Mouse (Mus musculus): ENCODE results near the gene Slc38a2.

Slc38a2 gene

DNA sequence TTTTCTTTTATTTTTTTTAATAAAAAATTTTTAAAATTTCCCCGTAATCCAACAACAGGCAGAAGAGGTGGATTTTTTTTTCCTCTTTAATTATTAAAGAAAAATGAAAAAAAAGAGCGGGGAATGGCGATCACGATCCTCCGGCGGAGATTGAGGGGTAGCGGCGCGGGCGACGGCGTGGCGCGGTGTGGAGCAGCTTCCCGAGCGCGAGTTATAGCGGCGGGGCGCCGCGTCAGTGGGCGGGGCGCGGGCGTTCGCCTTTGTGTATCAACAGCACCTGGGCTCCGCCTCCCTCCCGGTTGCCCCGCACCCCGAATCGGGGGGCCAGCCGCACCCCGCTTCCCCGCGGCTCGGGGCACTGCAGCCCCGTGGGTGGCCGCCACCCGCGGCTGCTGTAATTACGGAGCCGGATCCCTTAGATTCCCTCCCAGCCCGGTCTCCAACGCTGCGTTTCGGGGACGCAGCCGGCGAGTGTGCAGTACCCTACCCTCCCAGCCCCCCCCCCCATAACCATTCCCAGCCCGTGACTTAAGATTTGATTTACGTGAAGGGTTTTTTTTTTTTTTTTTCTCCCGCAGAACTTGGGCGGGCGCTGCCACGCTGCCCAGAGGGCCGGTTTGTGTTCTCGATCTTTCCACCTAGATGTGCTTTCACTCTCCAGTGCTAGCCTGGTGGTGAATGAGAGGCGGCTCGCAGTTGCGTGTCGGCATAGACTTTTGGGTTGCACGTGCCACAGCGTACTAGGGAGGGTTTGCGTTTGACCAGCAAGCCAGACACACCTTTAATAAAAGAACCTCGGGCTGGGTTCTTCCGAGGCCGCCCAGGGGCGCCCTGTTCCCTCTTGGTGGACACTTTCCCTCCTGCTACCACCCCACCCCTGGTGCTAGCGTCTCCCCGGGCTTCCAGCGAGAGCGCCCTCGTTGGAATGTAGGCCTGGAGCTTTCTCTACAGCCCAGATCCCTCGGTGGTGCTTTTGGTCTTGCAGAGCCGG lies at the start of gene Slc38a2:
Gene Slc38a2, minus strand, starts transcription at position 210 of the 991 bp plus-strand sequence.
- DNase-seq (ENCODE audit: low spot score), result peak; percentile 86

DNA sequence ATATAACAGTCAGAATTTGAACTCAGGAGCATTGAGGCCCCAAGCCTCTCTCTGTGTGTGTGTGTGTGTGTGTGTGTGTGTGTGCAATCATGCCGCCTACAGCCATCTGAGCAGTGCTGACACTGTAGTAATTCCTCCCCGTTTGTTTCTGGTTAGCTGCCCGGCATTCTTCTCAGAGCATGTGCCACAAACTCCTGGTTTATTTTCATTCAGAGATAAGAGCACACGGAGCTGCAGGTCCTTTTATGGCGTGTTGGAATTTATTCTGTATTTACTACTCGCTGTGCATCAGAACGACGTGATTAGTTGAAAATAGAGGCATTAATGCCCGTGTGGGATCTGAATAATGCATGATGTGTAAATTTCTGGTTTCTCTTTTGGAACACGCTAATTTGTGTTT lies 49.6 kb upstream of the Slc38a2 start:
- no peak for DNase-seq (ENCODE audit: low spot score)

DNA sequence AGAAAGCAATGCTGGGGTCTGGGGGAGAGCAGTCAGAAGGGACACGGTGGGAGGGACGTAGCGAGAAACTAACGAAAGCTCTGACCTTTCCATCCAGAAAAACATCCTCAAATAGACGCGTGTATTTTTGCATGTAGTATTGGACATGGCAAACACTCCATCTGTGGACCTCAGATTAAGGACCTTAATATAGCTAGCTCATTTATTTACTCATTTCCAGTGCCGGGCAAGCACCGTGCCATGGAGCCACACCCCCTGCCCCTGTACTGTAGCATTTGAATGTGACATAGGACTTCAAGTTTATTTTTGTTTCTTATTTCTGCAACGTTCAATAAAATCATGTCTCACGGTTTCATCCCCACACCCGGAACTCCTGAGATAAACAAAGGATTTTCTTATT lies 48.0 kb upstream of the Slc38a2 start:
- DNase-seq (ENCODE audit: low spot score), result no peak

DNA sequence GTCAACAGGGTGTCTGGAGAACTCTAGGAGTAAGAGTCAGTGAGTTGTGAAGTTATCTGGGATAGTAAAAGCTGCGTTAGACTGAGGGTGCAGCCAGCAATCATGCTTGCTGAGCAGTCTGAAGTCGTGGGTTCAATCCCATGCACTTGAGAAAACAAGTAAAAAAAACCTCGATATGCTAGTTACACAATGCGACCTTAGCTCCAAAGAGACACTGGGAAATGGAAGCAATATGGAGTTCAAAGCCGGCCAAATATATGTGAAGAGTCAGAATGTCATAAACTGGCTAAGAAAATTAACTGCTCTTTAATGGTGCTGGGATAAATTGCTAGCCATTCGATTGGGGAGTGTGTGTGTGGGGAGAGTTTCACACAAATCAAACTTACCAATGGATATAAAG lies 47.5 kb upstream of the Slc38a2 start:
- no peak for DNase-seq (ENCODE audit: low spot score)

GRCm38 (mm10) chr15:96745299-96745698 lies 45.8 kb upstream of the Slc38a2 start:
- no peak for DNase-seq (ENCODE audit: low spot score)

- no peak for DNase-seq (ENCODE audit: low spot score)
These were observed 45.4 kb upstream of the Slc38a2 start for GRCm38 (mm10) chr15:96744882-96745296.

DNA sequence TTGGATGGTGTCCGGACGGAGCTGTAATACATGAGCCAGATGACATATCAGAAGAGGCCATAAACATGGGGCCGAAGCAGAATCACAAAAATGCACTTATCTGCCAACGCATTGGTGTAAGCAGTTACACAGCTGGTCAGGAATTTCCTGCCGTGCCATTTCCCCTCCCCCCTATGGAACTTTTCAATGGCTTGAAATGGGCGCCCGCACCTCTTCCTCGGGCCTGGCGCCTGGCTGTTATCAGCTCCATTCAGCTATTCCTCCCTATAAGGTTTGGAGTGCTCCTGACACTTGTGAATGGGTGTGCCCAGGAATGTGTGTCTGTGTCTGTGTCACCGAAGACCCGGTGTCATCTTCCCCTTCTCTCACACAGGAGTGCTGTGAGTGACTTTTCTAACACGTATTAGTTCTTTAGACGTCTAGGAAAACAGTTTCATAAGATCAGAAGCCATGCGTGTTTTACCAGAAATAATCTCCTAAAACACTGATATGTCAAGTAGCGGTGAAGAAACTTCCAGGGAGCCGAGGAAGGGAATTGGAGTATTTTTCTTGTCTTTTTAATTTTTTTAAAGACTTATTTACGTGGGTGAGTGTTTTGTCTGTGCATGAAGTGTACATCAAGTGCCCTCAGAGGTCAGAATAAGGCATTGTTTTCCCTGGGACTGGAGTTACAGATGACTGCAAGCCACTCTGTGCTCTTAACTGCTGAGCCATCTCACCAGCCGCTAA lies 44.8 kb upstream of the Slc38a2 start:
- DNase-seq (ENCODE audit: low spot score), result no peak

GRCm38 (mm10) chr15:96743257-96743656 lies 43.7 kb upstream of the Slc38a2 start:
- no peak for DNase-seq (ENCODE audit: low spot score)

DNA sequence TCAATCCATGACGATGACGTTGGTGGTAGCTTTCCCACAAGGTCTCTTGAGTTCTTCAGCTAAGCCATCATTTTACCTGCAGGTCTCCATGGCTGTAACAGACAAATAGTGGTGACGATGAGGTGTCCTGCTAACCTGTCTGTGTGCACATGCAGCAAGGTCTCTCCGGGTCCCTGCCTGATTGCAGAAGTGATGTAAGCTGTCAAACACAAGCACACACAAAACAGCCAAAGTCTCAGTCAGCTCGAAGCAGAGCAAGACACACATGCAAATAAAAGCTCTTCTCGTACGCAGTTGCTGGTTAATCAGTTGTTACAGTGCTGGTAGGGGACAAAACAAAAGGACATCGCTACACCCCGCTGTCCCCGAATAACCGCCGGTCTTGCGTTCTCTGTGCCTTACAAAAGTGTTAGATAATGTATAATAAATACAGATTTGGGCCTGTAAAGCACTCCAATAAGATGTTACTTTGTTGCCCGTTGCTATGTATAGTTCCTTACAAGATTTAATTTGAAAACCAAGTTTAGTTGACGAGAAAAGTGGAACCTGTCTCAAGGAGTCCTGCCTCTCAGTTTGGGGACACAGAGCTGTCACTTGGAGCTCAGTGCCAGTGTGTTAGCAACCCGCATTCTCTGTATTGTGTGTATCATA lies 43.2 kb upstream of the Slc38a2 start:
- no peak for DNase-seq (ENCODE audit: low spot score)

- DNase-seq (ENCODE audit: low spot score), result no peak
These were observed 41.5 kb upstream of the Slc38a2 start for GRCm38 (mm10) chr15:96740865-96741561.

DNA sequence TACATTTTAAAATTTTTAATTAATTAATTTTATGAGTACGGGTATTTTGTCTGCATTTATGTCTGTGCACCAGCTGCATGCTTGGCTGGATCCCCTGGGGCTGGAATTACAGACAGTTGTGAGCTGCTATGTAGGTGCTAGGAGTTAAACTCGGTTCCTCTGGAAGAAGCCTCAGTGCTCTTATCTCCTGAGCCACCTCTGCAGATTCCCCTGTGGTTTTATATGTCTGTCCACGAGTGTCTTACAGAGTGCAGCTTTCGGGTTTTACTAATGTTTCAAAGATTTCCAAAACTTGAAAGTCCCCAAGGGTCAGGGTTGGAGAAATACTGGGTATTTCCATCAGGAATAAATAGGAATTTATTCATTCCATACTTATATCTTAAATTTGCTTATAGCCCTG lies 40.6 kb upstream of the Slc38a2 start:
- no peak for DNase-seq (ENCODE audit: low spot score)

GRCm38 (mm10) chr15:96736663-96737385 lies 37.3 kb upstream of the Slc38a2 start:
- DNase-seq (ENCODE audit: low spot score), result no peak

DNA sequence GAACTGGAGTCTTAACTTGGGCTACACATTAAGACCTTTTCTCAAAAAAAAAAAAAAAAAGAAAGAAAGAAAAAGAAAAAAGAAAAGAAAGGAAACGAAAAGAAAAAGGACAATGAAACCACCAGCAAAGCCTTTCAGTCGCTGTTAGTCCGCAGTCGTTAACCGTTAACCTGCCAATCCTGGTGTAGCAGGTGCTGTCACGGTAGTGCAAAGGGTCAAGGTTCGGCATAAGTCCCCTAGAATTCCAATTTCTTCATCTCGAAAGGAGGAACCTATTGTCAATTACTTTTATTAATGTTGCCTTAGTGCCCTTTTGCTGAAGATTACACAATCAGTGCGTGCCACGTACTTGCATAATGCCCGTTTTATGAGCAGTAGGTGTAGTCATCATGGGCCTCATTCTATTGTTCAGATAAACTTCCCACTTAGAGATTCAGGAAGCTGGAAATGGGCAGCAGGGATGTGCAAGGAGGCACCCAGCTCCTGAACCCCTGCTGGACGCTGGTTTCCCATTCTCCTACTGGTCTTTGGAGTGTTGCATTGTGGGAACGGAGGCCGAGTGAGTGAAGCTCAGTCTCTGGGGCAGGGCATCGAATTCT lies 36.1 kb upstream of the Slc38a2 start:
- no peak for DNase-seq (ENCODE audit: low spot score)

DNA sequence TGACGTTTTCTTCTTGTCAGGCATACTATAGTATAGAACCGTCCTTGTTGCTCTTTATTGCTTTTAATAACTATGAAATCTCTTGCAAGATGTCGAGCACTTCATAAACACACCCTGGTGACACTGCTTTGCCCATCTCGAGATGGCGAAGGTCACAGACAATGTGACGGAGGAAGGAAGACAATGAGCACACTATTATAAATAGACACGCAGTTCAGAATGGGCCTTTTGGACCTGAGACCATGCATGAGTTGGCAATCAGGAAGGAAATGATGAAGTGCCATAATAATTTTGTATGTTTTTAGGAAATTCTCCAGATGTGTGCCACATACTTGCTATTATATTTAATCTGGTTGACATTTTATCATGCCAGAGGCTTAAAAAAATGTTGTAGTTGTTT lies 34.9 kb upstream of the Slc38a2 start:
- no peak for DNase-seq (ENCODE audit: low spot score)

DNA sequence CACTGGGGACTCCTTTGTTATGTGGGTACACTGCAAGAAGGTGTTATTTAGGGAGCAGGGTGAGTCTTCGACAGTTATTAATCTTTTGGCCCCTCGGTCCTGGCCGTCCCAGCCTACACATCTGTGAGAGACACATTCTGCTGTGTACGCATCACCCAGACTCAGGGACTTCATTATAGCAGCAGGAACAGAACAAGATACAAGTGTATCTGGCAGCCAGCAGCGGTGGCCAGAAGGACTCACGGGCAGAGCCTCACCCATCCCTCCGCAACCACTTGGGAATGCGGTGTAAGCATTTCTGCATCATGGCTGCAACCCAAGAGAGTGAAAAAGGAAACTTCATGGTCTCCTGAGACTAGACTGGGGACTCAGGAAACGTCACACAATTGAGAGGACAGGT lies 30.9 kb upstream of the Slc38a2 start:
- DNase-seq (ENCODE audit: low spot score), result no peak

GRCm38 (mm10) chr15:96729785-96730184 lies 30.3 kb upstream of the Slc38a2 start:
- no peak for DNase-seq (ENCODE audit: low spot score)

DNA sequence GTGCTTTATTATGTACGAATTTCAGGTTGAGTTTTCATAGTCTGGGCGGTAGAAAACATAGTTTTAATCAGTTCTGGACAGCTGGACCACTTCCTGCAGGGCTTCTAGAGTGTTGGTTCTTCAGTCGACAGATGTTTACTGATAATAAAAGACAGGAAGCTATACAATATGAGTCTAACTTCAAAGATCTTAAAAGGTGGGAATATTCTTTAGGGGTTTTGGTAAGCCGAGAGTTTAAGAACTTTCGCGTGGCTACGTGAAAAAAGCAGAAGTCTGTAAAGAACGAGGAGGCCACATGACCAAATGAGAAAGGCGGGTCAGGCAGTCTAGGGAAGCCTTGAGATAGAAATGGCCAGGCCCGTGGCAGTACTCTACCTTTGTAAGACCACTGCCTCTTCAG lies 29.5 kb upstream of the Slc38a2 start:
- DNase-seq (ENCODE audit: low spot score), result no peak

GRCm38 (mm10) chr15:96728346-96728745 lies 28.8 kb upstream of the Slc38a2 start:
- DNase-seq (ENCODE audit: low spot score), result no peak

DNA sequence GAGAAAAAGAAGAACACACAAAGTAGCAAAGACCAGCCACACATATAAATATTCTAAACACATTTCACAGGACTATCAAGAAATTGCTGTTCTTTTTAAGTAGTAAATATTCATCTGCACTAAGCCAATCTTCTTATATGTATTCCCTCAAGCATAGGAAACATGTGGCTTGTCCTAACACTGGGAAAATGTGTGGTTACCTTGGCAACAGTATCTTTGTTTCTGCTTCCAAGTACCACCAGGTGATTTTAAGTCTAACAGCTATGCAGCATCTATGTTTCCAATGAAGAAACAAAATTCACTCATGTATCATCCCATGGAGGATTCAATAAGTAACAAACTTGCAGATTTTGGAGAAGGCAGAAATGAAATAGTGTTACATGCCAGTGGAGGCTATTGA lies 25.0 kb upstream of the Slc38a2 start:
- no peak for DNase-seq (ENCODE audit: low spot score)

- DNase-seq (ENCODE audit: low spot score), result no peak
These were observed 22.7 kb upstream of the Slc38a2 start for GRCm38 (mm10) chr15:96722228-96722627.

DNA sequence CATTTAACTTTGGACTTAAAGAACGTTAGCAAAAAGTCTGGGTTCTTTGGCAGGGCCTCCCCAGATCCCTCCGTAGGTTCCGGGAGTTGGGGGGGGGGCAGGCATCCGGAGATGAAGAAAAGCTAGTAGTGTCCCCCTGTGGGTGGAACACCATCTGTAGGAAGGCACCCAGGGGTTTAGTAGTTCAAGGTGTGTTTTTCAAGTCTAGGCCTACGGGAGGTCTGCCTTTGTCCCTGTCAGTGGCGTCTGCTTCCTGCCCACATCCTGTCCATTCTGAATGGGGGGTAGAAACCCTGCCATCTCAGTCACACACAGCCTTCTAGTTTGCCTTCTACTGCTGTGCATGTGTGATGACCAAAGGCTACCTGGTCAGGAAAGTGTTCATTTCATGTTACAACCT lies 20.6 kb upstream of the Slc38a2 start:
- no peak for DNase-seq (ENCODE audit: low spot score)
